Mouse (Mus musculus) frontal cortex, adult 2 months (tissue): Measurements from ENCODE around the gene Herpud1. TPM values are rescaled to one million over a fixed set of nuclear protein-coding genes. Genes with fewer than 3 reads are reported as not detected.

ENCODE experiments used
- DNase-seq, 2 experiments: peaks; one replicate each; pipeline ENCODE4 v3.0.0; 2022; ENCODE audit warnings: low spot score in 1 of 2; ENCODE audit errors: extremely low spot score in 1 of 2
- polyA plus RNA-seq: library from polyadenylated mRNA; depleted of rRNA; stranded (reverse); fragments of >200 nt; gene quantifications from 2 replicates; pipeline ENCODE4 v1.2.3, GENCODE M21; 2012

Gene Herpud1
- polyA plus RNA-seq, 1 experiment = 72.2 TPM

- DNase-seq = no peak
These were observed 13.2 kb upstream of the Herpud1 start for GRCm38 (mm10) chr8:94372955-94373599.

GRCm38 (mm10) chr8:94375551-94375991 lies 10.7 kb upstream of the Herpud1 start:
- no peak for DNase-seq

- no peak for DNase-seq
These were observed 10.1 kb upstream of the Herpud1 start for GRCm38 (mm10) chr8:94376176-94376575.

GRCm38 (mm10) chr8:94376580-94376979 lies 9.7 kb upstream of the Herpud1 start:
- DNase-seq = no peak

GRCm38 (mm10) chr8:94377031-94377430 lies 9.2 kb upstream of the Herpud1 start:
- no peak for DNase-seq

- no peak for DNase-seq
These were observed 8.5 kb upstream of the Herpud1 start for GRCm38 (mm10) chr8:94377714-94378205.

- DNase-seq = no peak
These were observed 7.3 kb upstream of the Herpud1 start for GRCm38 (mm10) chr8:94378763-94379415.

- DNase-seq = no peak
These were observed 6.6 kb upstream of the Herpud1 start for GRCm38 (mm10) chr8:94379686-94380085.

- no peak for DNase-seq
These were observed 2.1 kb upstream of the Herpud1 start for GRCm38 (mm10) chr8:94384166-94384565.

- DNase-seq = no peak
These were observed 578 bp upstream of the Herpud1 start for GRCm38 (mm10) chr8:94385506-94386213.

GRCm38 (mm10) chr8:94387027-94387684 lies 918 bp downstream of the Herpud1 start:
- DNase-seq = peak; percentile 76 to 81

GRCm38 (mm10) chr8:94387785-94388184 lies 1.5 kb downstream of the Herpud1 start:
- DNase-seq = no peak

- DNase-seq = no peak
These were observed 3.3 kb downstream of the Herpud1 start for GRCm38 (mm10) chr8:94389531-94389930.

- no peak for DNase-seq
These were observed 4.2 kb downstream of the Herpud1 start for GRCm38 (mm10) chr8:94390429-94390828.

- no peak for DNase-seq
These were observed 4.7 kb downstream of the Herpud1 start for GRCm38 (mm10) chr8:94390910-94391309.

GRCm38 (mm10) chr8:94392147-94392546 lies 5.9 kb downstream of the Herpud1 start:
- DNase-seq = peak; percentile 39 to 57

GRCm38 (mm10) chr8:94392648-94393047 lies 6.4 kb downstream of the Herpud1 start:
- DNase-seq = no peak

- DNase-seq = no peak
These were observed 9.8 kb downstream of the Herpud1 start for GRCm38 (mm10) chr8:94395851-94396540.

GRCm38 (mm10) chr8:94396964-94397657 lies 10.9 kb downstream of the Herpud1 start:
- peak in 1 of 2 experiments; percentile 61 for DNase-seq

- no peak for DNase-seq
These were observed 12.3 kb downstream of the Herpud1 start for GRCm38 (mm10) chr8:94398587-94398986.
